Mouse (Mus musculus): ENCODE results near the gene E4f1.

- TF ChIP-seq CTCF (IDR thresholded peaks at IDR 0.05; ENCODE audit: low read depth, low read length): no peak
- TF ChIP-seq POLR2AphosphoS5 (IDR thresholded peaks at IDR 0.05; ENCODE audit: insufficient replicate concordance, low read depth, low read length): no peak
These were observed 27.4 kb downstream of the E4f1 start, which contains the start of gene Dnase1l2 for GRCm38 (mm10) chr17:24442632-24443155.
